Mouse (Mus musculus): ENCODE results near the gene Rprml. TPM values are rescaled to one million over a fixed set of nuclear protein-coding genes. Genes with fewer than 3 reads are reported as not detected.

Gene Rprml
- total RNA-seq (2023) = not detected

DNA sequence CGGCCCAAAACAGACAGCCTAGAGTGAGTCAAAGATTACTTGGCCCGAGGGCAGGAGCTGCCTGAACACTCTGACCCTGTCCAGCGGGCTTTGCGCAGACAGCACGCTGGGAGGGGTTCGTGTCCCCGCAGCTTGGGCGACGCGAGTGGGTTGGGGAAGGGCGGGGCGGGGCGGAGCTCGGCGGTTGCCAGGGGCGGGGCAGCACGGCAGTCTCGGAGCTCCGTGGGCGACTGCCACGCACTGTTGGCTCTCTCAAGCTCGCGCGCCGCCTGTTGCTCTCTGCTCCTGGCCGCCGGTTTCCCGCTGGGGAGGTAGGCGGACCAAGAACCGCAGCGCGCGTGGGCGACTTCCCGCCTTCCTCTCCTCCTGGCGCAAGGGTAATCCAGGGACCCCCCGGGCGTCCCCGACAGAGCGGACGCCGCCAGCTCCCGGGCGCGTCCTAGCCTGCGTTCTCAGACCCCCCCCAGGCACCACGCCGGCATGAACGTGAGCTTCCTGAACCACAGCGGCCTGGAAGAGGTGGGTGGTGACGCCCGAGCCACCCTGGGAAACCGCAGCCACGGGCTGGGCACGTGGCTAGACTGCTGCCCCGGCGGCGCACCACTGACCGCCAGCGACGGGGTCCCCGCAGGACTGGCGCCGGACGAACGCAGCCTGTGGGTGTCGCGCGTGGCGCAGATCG, at the start of gene Rprml:
Gene Rprml (plus strand): TSS at position 270 of the 682 bp plus-strand sequence.

DNA sequence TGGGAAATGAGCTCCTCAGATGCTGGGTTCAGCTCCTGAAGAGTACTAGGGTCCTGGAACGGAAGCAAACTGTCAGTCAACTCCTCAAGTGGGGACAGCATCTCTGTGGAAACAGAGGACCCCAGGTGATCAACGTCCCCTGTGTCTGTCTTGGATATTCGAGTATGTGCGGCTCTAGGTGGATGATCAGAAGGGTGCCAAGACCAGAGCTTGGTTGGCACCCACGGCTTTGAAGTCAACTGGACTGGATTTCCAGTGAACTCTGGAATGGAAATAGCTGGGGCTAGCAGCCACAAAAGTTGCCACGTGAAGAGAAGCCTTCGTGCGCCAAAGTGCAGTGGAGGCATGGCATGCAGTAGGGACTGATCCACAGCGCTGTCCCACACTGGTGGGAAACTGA, 28.3 kb upstream of the Rprml start, which contains the start of gene Gm884:
Gene Gm884 (minus strand): TSS at position 101 of the 400 bp plus-strand sequence.

DNA sequence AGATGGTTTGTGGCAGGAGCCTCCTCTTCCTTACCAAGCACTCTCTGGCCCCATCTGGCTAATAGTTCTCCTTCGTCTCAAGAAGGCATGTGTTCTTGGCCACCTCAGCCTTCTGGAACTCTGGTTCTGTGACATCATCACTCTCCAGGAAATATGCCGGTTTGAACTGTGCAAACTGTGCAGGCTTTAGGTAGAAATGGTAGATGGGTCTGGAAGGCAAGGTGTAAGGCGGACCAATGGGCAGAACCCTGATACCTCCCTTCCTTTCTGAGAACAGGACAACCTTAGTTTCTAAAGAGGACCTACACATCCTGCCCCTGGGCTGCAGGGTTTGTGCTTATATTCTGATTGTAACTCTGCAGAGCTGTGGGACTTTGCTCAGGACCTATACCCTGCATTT, 10.6 kb upstream of the Rprml start, which contains the start of gene Lyzl6:
Gene Lyzl6 (minus strand): TSS at position 101 of the 400 bp plus-strand sequence.

DNA sequence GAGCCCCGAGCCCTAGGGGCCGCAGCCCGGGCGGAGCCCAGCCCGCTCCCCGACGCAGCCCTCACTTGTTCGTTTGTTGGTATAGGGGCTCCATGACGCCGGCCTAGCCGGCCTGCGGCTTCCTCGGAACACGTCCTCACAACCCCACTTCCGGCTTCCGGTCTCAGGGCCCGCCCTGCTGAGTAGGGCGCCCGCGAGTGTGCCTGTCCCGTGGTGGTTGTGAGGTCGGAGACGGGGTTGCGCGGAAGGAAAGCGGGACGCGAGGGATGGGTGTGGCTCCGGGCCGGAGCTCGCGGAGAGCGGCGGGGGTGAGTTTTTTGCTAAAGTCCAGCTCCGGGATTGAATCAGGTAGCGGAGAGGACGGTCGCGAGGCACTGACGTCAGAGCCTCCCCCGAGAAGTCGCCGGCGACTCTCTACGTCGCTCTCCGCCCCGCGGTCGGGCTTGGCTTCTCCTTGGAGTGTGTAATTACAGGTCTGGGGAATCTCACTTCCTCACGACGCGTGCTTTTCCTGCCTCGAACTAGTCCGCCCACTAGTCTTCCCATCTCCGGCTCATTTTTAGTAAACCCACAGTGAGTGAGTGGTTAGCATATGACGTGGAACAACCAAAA, 48.3 kb downstream of the Rprml start, which contains the start of gene Gosr2:
Gene Gosr2 (minus strand): TSS at position 334 of the 612 bp plus-strand sequence.

Other genes starting within 250 kb of the Rprml start
- gene Plekhm1, start 236.9 kb upstream of the Rprml start, total RNA-seq (2023) = 40.0 TPM
- not detected for gene Lrrc37a, start 145.0 kb upstream of the Rprml start, total RNA-seq (2023)
- gene Gm884, start 28.4 kb upstream of the Rprml start, total RNA-seq (2023) = not detected
- 0.68 TPM for gene Lyzl6, start 10.7 kb upstream of the Rprml start, total RNA-seq (2023)
- 56.2 TPM for gene Gosr2, start 48.3 kb downstream of the Rprml start, total RNA-seq (2023)
- not detected for gene Wnt9b, start 100.3 kb downstream of the Rprml start, total RNA-seq (2023)
- gene Wnt3, start 124.6 kb downstream of the Rprml start, total RNA-seq (2023) = not detected